Mouse (Mus musculus) testis, adult 2 months (tissue): ENCODE data around the gene Entpd7.

Experiments used
- CTCF ChIP-seq: fragments of 200-500 bp; IDR thresholded peaks from 2 replicates; pipeline ENCODE4 v1.5.1; 2012; ENCODE audit warnings: low read depth, mild to moderate bottlenecking, inconsistent platforms, low read length, moderate library complexity; ENCODE audit not compliant: control insufficient read depth, insufficient read depth, insufficient replicate concordance
- POLR2A ChIP-seq: fragments of 200-500 bp; IDR thresholded peaks from 2 replicates; pipeline ENCODE4 v1.6.1; 2012; ENCODE audit warnings: low read depth, mild to moderate bottlenecking, inconsistent platforms, low read length, moderate library complexity; ENCODE audit not compliant: control insufficient read depth

GRCm38 (mm10) chr19:43766451-43766850 lies 77.0 kb downstream of the Entpd7 start:
- TF ChIP-seq POLR2A (no peak), CTCF (no peak)
